Mouse (Mus musculus) gonadal fat pad, adult 2 months (tissue): ENCODE data around the gene Qpctl. TPM values are rescaled to one million over a fixed set of nuclear protein-coding genes. Genes with fewer than 3 reads are reported as not detected.
A peak's percentile ranks its signal among the peaks of the same experiment; 100 is the strongest.
"Not testable (repeated sequence)": the region's sequence is repeated elsewhere in the genome, so short reads cannot be mapped to it uniquely, and the experiment has no call there.

ENCODE experiments used
- DNase-seq: peaks from one replicate; pipeline ENCODE4 v3.0.0-alpha.2; 2012; ENCODE audit warnings: low read depth
- polyA plus RNA-seq: library from polyadenylated mRNA; depleted of rRNA; stranded (reverse); fragments of >200 nt; gene quantifications from 2 replicates; pipeline ENCODE4 v1.2.3, GENCODE M21; 2012

Gene Qpctl
- polyA plus RNA-seq, 1 experiment, result 19.4 TPM

DNA sequence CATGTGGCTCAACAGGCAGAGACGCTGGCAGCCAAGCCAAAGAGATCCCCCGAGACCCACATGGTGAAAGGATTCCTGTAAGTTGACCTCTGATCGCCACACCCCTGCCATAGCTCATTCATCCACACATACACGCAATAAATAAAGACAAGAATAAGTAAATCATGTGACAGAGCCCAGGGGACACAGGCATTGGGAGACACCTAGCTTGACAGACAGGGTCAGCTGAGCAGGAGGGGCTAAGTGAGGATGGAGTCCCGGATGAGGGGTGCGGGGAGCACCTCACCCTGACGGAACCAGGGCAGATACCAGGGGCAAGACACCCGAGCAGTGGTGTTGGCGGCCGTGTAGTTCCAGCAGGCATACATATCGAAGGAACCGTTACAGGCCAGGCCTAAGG lies 14.7 kb upstream of the Qpctl start:
- no peak for DNase-seq

DNA sequence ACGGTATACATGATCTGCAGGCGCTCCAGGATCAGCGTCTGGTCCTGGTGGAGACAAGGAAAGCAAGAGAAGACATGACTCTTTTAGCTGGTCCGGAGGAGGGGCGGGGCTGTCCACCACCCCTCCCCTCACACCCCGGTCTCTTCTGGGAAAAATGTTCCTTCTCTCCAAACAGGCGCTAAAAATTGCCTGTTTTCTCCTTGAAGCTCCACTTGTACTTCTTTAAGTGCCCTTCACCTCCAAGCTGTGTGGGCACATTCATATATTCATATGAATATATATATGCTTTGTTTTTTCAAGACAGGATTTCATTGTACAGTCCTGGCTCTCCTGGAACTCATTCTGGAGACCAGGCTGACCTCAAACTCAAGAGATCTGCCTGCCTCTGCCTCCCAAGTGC lies 13.8 kb upstream of the Qpctl start:
- no peak for DNase-seq

DNA sequence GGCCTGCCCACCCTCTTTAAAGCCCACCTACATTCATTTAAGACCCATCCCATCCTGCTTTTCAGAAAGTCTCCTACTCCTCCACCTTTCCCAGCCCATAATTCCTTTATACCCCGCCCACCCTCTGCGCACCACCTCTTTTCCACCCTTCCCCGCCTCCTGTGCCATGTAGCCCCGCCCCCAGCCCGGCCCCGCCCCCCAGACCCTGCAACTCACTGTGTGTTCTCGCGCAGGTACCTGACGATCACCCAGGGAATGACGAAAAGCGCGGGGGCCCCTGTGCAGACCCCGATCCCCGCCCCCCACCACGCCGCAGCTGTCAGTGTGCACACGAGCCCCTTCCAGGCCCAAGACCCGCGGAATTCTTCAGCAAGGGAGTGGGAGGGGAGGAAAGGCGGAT lies 11.0 kb upstream of the Qpctl start:
- no peak for DNase-seq

DNA sequence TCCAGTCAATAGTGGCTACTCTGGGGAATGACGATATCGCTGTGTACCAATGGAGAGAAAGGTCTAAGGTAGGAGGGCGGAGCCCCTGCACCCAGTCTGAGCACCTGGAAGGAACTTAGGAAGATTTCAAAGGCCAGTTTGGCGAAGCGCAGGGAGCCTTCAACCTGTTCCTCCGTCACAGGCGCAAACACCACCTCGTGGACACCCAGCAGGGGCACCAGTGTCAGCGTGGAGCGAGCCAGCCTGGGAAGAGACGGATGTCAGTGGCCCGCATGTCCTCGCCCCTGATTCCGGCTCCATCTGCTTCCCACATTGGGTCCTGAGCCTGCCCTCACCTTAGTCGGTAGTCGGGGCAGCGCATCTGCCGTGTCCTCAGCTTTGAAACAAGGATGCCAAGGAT lies 10.3 kb upstream of the Qpctl start:
- no peak for DNase-seq

DNA sequence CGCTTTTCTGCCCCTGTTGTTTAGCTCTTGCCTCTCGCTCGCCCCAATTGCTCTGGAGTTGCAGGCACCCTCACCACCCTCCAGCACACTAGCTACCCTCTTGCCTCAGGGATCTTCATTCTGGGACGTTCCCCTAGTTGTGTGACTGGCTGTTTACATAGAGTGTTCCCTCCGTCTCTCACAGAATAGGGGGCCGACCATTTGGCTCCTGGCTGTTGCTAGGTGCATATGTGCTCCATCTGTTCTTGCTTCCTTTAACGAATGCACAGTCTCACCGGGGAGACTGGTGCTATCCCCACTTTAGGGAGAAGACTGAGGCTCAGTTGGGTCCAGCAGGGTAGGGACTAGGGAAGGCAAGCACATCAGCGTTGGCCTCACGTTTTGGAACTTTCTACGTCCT lies 9.5 kb upstream of the Qpctl start:
- no peak for DNase-seq

DNA sequence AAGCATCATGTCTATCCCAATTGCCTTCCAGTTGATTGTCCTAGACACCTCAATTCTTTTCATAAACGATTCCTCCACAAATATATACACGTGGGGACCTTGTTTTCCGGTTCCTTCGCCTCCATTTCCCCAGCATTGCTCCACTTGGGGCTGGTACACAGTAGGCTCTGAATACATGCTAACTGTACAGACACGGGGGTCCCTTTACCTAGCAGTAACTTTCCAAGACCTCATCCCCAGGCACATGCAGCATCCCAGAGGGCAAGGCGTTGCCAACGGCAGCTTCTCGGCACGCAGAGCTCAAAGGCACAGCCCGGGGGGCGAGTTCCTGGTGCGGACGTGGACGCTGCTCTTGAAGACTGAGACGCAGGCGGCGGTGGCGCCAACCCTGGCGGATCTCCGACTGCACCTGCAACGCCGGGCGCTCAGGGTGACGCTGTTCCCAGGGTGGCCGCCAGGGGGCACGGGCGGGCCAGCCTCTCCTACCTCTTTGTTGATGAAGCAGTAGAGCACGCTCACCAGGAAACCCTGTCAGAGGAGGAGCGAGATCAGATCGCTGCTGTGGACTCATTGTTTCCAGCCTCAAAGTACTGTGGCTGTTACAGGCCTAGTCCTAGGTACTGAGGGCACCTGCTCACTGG lies 8.2 kb upstream of the Qpctl start:
- no peak for DNase-seq

DNA sequence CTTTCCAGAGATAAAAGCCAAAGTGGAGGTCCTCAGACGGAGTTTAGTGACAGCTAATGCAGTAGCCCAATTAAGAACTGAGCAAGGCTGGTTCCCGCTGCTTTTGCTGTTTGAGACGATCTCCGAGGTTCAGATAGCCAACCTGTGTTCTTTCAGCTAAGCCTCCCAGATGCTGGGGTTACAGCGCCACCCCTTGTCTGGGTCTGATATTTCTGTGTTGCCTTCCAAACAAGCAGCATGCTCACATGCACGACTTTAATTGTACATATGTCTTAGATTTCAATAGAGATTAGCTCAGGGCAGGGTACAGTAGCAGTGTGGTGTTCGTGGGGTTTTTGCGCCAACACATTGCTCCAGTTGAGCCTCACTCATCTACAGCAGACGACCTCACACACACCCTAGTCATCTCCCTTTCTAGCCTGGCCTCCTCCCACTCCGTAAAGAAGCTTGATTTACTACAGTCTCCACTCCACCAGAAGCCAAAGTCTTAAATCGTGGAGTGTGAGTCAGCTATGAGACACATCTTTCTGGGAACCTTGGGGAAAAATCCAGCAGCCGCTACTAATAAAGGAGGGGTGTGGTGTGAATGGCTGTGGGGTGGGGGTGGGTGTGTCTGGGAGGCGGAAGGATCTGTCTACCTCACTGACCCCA lies 6.9 kb upstream of the Qpctl start:
- no peak for DNase-seq

DNA sequence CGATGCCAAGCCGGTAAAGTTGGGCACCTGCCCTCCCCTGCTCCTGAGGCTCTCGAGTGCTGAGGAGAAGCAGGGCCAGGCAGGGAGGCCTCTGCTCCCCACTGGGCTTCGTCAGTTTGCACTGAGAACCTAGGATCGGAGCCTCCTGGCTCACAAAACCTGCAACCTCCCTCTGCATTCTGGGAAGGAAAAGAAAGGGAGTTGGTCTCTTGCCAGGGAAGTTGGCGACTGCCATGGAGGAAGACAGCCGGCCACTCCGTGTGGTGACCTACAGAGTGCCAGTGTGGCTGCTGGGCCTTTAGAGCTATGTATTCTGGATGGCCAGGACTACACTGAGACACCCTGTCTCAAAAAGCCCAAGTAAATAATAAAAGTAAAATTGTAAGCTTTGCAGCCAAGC lies 5.7 kb upstream of the Qpctl start:
- DNase-seq, result no peak

DNA sequence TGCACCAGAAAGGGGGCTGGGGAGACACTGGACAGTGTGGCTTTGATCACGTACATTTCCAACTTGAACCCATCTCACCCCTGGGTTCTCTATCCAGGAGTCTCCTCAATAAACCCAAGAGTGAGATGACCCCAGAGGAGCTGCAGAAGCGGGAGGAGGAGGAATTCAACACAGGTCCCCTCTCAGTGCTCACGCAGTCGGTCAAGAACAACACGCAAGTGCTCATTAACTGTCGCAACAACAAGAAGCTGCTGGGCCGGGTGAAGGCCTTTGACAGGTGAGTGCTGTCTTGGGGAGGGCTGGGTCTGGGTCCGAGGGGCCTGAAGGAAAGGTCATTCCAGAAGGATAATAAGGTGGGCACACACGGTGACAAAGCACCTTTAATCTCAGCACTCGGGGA lies 2.0 kb upstream of the Qpctl start:
- DNase-seq, result not testable (repeated sequence)

DNA sequence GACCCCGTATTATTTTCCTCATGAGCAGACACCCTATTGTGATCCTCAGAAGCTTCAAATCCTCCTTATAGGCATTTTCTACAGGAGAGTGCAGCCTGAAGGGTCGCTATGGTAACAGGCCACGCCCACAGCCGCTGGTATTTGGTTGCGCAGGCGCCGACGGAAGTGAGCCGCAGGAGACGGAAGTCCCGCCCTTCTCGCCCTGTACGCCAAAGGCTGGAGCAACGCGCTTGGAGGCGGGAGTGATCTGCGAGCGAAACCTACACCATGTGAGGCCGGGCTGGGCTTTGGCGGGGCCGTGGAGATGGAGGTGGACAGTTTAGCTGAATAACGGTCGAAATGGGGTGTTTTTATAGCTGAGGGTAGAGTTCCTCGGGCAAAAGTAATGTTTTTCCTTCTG lies 535 bp upstream of the Qpctl start, which contains the start of gene Snrpd2:
Gene Snrpd2 (plus strand): TSS at position 97 of the 400 bp plus-strand sequence.
- no peak for DNase-seq

DNA sequence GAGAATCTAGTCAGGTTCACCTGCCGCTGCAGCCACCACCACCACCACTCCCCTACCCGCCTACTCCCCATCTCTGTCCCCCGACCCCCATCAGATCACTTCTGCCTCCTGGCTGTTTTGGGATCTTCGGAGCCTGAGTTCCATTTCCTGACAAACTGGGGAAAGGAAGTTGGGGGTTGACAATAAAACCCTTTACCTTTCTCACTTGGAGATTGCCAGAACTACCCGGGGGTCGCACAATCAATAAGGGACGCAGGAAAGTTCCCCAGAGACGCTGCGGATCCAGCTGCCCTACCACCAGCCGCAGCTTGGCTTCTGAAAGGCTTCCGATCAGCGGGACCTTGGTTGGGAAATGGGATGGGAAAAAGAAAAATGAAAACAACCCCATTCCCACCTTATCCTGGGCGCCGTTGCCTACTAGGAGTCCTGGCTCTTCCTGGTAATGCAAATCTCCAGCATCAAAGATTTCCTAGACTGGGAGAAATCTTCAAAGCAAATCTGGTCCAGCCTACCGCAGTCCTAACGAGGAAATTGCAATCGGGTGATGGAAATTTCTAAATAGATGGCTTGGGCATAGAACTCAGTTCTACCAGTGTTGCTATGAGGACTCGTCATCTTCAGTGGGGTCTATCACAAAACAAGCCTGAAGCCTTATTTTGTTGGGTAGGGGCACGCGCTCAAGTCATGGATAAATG lies 764 bp downstream of the Qpctl start:
- no peak for DNase-seq

DNA sequence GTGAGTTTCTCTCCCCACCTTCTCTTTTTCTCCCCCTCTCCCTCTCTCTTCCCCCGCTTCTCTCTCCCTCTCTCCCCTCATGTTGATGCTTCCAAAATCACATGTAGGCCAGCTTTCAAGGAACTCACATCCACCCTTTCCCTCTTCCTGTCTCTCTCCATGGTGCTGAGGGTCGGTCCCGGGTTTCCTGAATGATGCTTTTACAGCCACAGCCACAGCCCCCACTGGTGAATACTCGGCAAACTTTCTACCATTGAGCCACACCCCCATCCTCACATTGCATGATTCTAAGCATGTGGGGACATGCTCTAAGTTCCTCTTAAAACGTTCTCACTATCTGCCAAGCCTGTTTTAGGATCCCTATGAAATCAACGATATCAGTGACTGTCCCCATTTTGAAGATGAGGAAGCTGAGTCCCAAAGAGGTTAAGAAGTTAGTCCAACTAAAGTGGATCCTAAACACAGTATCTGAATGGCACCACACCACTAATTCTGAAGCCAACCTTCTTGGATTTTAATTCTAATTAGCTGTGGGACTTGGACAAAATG lies 1.5 kb downstream of the Qpctl start:
- no peak for DNase-seq

DNA sequence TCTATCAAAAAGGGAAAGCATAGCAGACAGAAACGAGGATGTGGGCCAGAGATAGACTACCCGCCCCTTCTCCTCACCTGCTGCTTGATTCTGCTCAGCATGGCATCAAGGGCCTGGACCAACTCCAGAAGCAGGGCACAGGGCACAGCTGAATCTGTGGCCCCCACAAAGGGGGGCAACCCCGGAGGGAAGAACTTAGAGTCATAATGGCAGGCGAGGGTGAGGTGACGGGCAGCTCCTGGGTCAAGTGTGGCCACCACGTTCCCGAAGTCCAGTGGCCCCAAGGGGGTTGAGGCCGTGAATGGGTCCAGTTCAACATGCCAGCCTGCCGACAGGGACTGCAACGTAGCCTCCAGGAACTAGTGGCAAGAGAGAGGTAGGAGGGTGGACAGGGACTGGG lies 2.3 kb downstream of the Qpctl start:
- DNase-seq, result no peak

DNA sequence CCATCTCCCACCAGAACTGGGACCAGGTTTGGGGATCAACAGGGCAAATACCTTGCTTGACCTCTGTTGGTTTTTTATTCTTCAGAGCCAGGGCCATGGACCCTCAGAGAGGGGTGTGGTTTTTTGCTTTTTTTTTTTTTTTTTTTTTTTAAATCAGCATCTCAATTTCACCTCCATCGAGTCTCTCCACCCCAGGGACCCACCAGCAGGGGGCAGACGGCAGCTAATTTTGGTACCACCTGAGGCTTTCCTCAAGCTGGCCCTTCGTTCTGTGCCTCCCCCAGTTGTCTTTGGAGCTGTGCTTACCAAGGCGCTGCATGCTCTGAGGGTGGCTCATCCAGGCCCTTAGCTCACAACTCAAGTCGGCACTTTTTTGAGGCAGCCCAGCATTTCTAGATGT lies 11.7 kb downstream of the Qpctl start:
- DNase-seq, result no peak

DNA sequence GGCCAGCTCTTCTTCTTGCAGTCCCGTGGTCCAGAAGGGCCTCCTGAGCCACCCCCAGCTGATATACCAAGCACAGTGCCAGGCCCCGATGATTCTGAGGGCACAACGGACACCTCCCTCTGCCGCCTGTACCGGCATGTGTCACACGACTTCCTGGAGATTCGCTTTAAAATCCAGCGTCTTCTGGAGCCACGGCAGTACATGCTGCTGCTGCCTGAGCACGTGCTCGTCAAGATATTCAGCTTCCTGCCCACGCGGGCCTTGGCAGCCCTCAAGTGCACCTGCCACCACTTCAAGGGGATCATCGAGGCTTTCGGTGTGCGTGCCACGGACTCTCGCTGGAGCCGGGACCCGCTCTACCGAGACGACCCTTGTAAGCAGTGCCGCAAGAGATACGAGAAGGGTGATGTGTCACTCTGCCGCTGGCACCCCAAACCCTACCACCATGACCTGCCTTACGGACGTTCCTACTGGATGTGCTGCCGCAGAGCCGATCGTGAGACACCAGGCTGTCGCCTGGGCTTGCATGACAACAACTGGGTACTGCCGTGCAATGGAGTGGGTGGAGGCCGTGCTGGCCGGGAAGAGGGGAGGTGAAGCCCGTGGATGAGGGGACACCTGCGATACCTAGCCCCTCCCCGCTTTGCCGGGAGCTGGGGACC lies 12.3 kb downstream of the Qpctl start:
- no peak for DNase-seq

DNA sequence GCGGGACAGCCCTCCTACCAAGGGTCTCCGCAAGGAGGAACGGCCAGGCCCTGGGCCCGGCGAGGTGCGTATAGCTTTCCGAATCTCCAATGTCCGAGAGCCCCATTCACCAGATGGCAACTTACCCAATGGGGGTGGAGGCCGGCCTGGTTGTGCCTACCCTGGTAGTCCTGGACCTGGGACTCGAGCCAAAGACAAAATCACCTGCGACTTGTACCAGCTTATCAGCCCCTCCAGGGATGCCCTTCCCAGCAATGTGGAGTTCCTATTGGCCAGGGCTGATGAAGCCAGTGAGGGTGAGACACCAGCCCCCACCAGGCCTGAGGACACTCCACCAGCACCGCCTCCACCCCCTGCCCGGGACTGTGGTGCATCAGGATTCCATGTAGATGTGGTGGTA lies 12.9 kb downstream of the Qpctl start:
- DNase-seq, result no peak

DNA sequence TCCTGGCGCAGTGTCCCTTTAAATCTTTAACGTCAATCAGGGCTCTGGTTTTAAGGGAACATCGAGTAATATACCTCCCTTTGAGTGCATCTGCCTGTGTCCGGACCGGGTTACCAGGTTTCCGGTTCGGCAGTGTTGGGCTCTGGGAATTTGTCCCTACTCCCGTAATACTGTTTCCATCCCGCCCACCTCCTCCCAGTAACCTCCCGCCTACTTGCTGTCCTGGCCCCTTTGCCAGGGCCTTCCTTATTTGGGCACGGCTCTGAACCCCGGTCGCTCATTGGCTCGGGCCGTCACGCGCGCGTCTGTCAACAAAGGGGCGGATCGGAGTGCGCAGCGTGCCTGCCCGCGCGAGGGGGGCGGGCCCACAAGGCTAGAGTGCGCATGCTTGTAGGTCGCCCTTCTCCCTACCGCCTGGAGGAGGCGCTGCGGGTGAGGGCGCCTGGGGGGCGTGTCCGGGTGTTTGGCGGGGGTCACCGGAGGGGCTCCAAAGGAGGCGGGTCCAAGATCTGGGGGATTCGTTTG lies 17.7 kb downstream of the Qpctl start:
- DNase-seq, result peak; percentile 85

DNA sequence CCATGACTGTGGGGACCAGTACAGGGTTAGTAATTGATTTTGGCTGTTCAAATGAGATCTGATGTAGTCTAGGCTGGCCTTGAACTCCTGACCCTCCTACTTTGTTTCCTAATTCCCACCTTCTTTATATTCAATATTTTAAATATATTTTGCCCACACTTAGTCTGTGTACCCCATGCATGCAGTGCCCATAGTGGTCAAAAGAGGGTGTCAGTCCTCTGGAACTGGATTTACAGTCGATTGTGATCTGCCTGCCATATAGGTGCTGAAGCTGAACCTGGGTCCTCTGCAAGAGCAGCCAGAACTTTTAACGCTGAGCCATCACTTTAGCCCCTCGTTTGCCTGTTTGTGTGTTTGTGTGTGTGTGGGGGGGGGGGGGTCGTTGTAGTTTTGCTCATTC lies 18.4 kb downstream of the Qpctl start:
- no peak for DNase-seq

DNA sequence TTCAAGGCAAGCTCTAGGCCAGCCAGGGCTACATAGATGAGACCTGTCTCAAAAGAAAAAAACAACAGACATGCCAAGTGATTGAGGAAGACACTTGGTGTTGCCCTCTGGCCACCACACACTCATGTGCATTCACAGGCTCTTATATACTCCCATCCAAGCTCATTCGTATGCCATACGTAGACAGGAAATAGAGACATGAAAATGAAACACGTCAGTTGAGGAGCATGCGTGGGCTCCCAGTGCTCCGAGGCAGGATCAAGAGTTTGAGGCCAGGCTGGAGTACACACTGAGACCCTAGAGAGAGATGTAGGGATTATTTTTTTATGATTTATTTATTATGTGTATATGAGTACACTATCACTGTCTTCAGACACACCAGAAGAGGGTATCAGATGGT lies 19.7 kb downstream of the Qpctl start:
- DNase-seq, result no peak

DNA sequence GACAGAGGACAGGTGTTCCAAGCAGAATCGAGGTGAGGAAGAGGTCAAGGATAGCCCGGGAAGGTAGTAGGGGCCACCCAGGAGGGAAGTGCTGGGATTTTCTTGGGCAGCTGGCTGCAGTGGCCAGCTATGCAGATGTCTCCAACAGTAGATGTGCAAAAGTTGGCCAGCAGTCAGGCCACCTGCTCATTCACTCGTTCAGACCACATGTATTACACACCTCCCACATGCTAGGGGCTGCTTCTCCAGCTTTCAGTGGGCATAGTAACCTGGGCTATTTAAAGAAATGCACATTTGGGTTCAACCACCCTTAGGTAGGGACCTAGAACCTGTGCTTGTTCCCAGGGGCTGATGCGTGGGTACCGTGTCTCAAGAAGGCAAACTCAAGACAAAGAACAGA lies 21.3 kb downstream of the Qpctl start:
- no peak for DNase-seq

DNA sequence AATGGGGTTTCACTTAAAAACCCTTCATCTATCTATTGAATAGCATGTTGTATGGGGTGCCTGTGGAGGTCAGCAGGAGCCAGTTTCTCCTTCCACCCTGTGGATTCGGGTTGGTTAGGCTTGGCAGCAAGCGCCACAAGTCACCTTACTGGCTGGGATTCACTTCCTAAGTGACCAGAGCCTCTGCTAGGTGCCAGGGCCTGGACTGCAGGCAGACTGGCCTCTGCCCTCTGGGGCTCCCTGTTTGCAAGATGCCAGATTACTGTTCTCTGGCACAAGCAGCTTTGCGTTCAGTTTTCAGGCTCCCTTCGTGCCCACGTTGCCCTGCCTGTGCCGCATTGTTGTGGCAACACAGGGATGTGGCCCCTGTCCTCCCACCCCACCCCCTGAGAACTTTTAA lies 24.4 kb downstream of the Qpctl start:
- no peak for DNase-seq

DNA sequence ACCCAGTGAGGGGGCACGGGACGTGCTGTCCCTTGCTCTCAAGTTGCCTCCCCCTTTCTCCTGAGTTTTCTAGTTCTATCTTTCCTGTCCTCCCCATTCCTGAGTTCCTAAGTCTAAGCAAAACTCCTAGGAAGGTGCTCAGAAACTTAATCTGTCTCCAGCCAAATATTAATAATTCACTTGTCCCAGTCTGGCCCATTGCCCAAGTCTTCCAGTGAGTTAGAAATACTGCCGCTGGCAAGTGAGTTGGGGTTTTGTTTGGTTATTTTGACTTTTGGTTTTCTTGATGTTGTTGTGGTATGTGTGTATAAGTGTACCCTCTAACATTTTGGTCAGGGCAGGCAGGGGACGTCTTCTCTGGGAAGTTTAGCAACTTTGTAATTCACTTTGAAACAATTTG lies 27.4 kb downstream of the Qpctl start:
- DNase-seq, result no peak
